Mouse (Mus musculus) E14TG2a.4 (cell line): ENCODE measurements around the gene Hoxa10.

Source experiments
- H3K27me3 ChIP-seq: 2 replicates; pipeline ENCODE4 v1.6.1; 2014; ENCODE audit warnings: low read length, control low read depth; ENCODE audit not compliant: insufficient read depth
- H3K36me3 ChIP-seq: 2 replicates; pipeline ENCODE4 v1.6.1; 2014; ENCODE audit warnings: low read length, control low read depth; ENCODE audit not compliant: insufficient read depth
- H3K4me1 ChIP-seq: replicated peaks from 2 replicates; pipeline ENCODE4 v1.6.1; 2014; ENCODE audit warnings: low read depth, low read length, control low read depth
- H3K4me3 ChIP-seq: replicated peaks from 2 replicates; pipeline ENCODE4 v1.5.1; 2014; ENCODE audit warnings: mild to moderate bottlenecking, low read length
- H3K9me3 ChIP-seq: 2 replicates; pipeline ENCODE4 v1.6.1; 2014; ENCODE audit warnings: low read length, control low read depth
- CTCF ChIP-seq: conservative IDR thresholded peaks from 2 replicates; pipeline ENCODE4 v1.5.1; 2014; ENCODE audit warnings: low read length
- NANOG ChIP-seq: IDR thresholded peaks from 2 replicates; pipeline ENCODE4 v1.6.1; 2014; ENCODE audit warnings: borderline replicate concordance, low read length, mixed read lengths
- POU5F1 ChIP-seq: IDR thresholded peaks from 2 replicates; pipeline ENCODE4 v1.6.1; 2014; ENCODE audit warnings: low read length, borderline replicate concordance

Hoxa10 gene

GRCm38 (mm10) chr6:52194690-52195089 is 46.0 kb downstream of the Hoxa10 start:
- TF ChIP-seq POU5F1 (no peak), NANOG (no peak), CTCF (no peak)
- Histone ChIP-seq H3K36me3 (no peaks in the 10 kb centered on the region), H3K9me3 (no peaks in the 10 kb centered on the region), H3K27me3 (peaks cover 93% of the 10 kb centered on the region), H3K4me1 (peaks cover 30% of the 10 kb centered on the region), H3K4me3 (no peak overlapping the region)

- peaks cover 93% of the 10 kb centered on the region for H3K27me3 ChIP-seq
- peak overlapping the region; percentile 85 for H3K4me3 ChIP-seq
- no peaks in the 10 kb centered on the region for H3K36me3 ChIP-seq
- TF ChIP-seq CTCF (no peak), NANOG (no peak), POU5F1 (no peak)
- H3K4me1 ChIP-seq, result peaks cover 22% of the 10 kb centered on the region
- H3K9me3 ChIP-seq, result no peaks in the 10 kb centered on the region
Measured at GRCm38 (mm10) chr6:52191860-52192550, 48.6 kb downstream of the Hoxa10 start.

- TF ChIP-seq NANOG (no peak), POU5F1 (no peak), CTCF (no peak)
Measured at GRCm38 (mm10) chr6:52190906-52191810, 49.5 kb downstream of the Hoxa10 start, which contains the start of gene Hoxa4. Gene Hoxa4 (minus strand): TSS chr6:52191753.

DNA sequence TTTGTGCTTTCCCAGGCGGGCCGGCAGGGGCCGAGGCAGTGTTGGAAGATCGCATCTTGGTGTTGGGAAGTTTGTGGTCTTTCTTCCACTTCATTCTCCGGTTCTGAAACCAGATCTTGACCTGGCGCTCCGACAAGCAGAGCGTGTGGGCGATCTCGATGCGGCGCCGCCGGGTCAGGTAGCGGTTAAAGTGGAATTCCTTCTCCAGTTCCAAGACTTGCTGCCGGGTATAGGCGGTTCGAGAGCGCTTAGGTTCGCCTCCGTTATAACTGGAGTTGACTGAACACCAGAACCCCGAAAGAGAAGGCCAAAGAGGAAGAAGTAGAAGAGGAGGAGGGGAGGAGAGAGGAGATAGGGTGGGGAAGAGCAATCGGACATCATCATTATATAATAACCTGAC is 50.2 kb downstream of the Hoxa10 start:
- peaks cover 19% of the 10 kb centered on the region for H3K4me1 ChIP-seq
- H3K27me3 ChIP-seq, result peaks cover 93% of the 10 kb centered on the region
- H3K4me3 ChIP-seq, result no peak overlapping the region; the same call in 1 of the 2 replicates
- H3K36me3 ChIP-seq, result no peaks in the 10 kb centered on the region
- no peaks in the 10 kb centered on the region for H3K9me3 ChIP-seq
- no peak for TF ChIP-seq POU5F1
- TF ChIP-seq NANOG, result no peak
- no peak for TF ChIP-seq CTCF

More at GRCm38 (mm10) chr6:52190906-52191810, 49.5 kb downstream of the Hoxa10 start, which contains the start of gene Hoxa4:
- H3K9me3 ChIP-seq, result no peaks in the 10 kb centered on the region
- peak within 1 kb of the TSS; percentile 85 for H3K4me3 ChIP-seq
- peaks cover 93% of the 10 kb centered on the region for H3K27me3 ChIP-seq
- peaks cover 19% of the 10 kb centered on the region for H3K4me1 ChIP-seq
- no peaks in the 10 kb centered on the region for H3K36me3 ChIP-seq

DNA sequence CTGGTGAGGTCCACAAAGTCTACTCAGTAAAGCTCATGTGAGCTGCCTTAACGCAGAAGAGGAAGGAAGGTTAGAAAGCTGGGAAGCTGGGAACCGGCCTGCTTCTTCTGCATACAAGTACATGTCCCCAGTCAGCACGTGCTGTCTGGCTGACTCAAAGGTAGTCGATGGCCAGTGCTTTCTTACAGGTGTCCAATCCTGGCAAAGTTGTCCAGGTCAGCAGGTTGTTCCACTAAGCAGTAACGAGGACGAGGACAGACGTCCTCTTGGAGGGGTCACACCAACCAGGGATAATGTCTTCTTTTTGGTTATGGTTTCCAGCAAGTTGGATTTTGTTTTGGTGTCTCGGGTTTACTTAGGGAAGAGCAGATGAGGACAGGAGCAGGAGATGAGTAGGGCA is 50.7 kb downstream of the Hoxa10 start:
- H3K36me3 ChIP-seq, result no peaks in the 10 kb centered on the region
- peaks cover 19% of the 10 kb centered on the region for H3K4me1 ChIP-seq
- H3K4me3 ChIP-seq, result no peak overlapping the region
- peaks cover 94% of the 10 kb centered on the region for H3K27me3 ChIP-seq
- TF ChIP-seq POU5F1 (no peak), CTCF (no peak), NANOG (no peak)
- H3K9me3 ChIP-seq, result no peaks in the 10 kb centered on the region

DNA sequence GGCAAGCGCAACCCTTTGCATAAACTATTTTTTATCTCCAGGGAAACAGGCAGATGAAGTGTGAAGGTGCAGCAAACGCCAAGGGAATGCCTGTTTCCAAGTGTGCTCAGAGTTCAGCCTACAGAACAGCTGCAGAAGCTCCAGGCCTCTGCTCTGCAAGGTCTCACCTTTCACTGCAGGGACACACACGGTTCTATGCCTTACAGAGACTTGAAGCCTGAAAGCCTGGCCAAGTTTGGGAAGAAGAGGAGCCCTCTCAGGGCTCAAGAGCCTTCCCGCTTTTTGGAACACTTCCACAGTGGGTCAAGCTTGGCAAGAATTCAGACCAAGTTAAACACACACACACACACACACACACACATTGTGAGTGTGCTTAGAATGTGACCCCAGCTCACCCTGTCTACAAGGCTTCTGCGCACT is 51.5 kb downstream of the Hoxa10 start:
- Histone ChIP-seq H3K36me3 (no peaks in the 10 kb centered on the region), H3K9me3 (no peaks in the 10 kb centered on the region), H3K4me3 (no peak overlapping the region), H3K27me3 (peaks cover 94% of the 10 kb centered on the region), H3K4me1 (peaks cover 24% of the 10 kb centered on the region)
- TF ChIP-seq NANOG (no peak), CTCF (no peak), POU5F1 (no peak)

DNA sequence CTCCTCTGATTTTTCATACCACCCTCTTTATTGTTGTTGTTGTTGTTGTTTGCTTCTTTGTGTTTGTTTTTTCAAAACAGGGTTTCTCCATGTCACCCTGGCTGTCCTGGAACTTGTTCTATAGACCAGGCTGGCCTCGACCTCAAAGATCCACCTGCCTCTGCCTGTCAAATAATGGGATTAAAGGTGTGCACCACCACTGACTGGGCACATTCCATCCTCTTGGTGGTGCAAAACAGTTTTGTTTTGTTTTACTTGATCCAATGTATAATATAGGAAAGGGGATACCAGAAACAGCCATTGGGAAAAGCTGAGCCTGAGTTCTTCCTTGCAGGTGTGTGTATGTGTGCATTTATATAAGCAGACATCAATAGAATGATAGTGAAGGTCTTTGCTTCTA is 54.2 kb downstream of the Hoxa10 start:
- no peak overlapping the region for H3K4me3 ChIP-seq
- no peaks in the 10 kb centered on the region for H3K9me3 ChIP-seq
- peaks cover 97% of the 10 kb centered on the region for H3K27me3 ChIP-seq
- H3K36me3 ChIP-seq, result no peaks in the 10 kb centered on the region
- peaks cover 14% of the 10 kb centered on the region for H3K4me1 ChIP-seq
- TF ChIP-seq CTCF, result no peak
- TF ChIP-seq POU5F1, result no peak
- no peak for TF ChIP-seq NANOG

- Histone ChIP-seq H3K9me3 (no peaks in the 10 kb centered on the region), H3K4me1 (peaks cover 18% of the 10 kb centered on the region), H3K27me3 (peaks cover 99% of the 10 kb centered on the region), H3K4me3 (no peak overlapping the region), H3K36me3 (no peaks in the 10 kb centered on the region)
- no peak for TF ChIP-seq POU5F1
- no peak for TF ChIP-seq CTCF
- no peak for TF ChIP-seq NANOG
Measured at GRCm38 (mm10) chr6:52185834-52186233, 54.8 kb downstream of the Hoxa10 start.
